Mouse (Mus musculus) gastrocnemius, postnatal 10 days (tissue): ENCODE data around the gene Olfr1316. TPM values are rescaled to one million over a fixed set of nuclear protein-coding genes. Genes with fewer than 3 reads are reported as not detected.

Experiments used
- DNase-seq: peaks from one replicate; pipeline ENCODE4 v3.0.0; 2021; ENCODE audit warnings: mixed read lengths
- long read RNA-seq, 2 experiments: library from polyadenylated mRNA; stranded (forward); transcript quantifications; one replicate each; pipeline ENCODE4 v2.0.0; 2021
- total RNA-seq, 2 experiments: library from RNA; stranded (reverse); gene quantifications; 2 replicates each; pipeline ENCODE4 v1.2.3; 2021

The Olfr1316 gene
- total RNA-seq, result not detected
- long read RNA-seq, experiment 1, result 0 reads
- long read RNA-seq, experiment 2, result 0 reads

- DNase-seq, result no peak
Observed at GRCm38 (mm10) chr2:112134877-112135276, at the start of gene Olfr1316. TSS of gene Olfr1316 (minus strand) at chr2:112134977.

- DNase-seq, result no peak
Observed at GRCm38 (mm10) chr2:112153898-112154297, 19.1 kb upstream of the Olfr1316 start, which contains the start of gene Olfr1318. TSS of gene Olfr1318 (plus strand) at chr2:112154198.

- DNase-seq, result no peak
Observed at GRCm38 (mm10) chr2:112140029-112140428, 5.3 kb upstream of the Olfr1316 start, which contains the start of gene Olfr1317. TSS of gene Olfr1317 (plus strand) at chr2:112140329.

GRCm38 (mm10) chr2:112115340-112115739 lies 19.4 kb downstream of the Olfr1316 start, which contains the start of gene Olfr1315-ps1:
TSS of gene Olfr1315-ps1 (minus strand) at chr2:112115440.
- no peak for DNase-seq

GRCm38 (mm10) chr2:112096681-112097080 lies 38.1 kb downstream of the Olfr1316 start, which contains the start of gene Olfr1314:
TSS of gene Olfr1314 (minus strand) at chr2:112096781.
- DNase-seq, result no peak

GRCm38 (mm10) chr2:112077743-112078142 lies 57.0 kb downstream of the Olfr1316 start, which contains the start of gene Olfr1313:
TSS of gene Olfr1313 (minus strand) at chr2:112077843.
- no peak for DNase-seq

Other genes with a start within 250 kb of the Olfr1316 start
- gene Olfr1306, start 218.7 kb downstream of the Olfr1316 start, total RNA-seq, result not detected
- gene Olfr1307, start 185.5 kb downstream of the Olfr1316 start, total RNA-seq, result not detected
- not detected for gene Olfr1308, start 170.0 kb downstream of the Olfr1316 start, total RNA-seq
- not detected for gene Olfr1309, start 144.7 kb downstream of the Olfr1316 start, total RNA-seq
- gene Olfr1310, start 122.3 kb downstream of the Olfr1316 start, total RNA-seq, result not detected
- not detected for gene Olfr1311, start 110.6 kb downstream of the Olfr1316 start, total RNA-seq
- gene Olfr1312, start 84.7 kb downstream of the Olfr1316 start, total RNA-seq, result not detected
- gene Olfr1313, start 57.1 kb downstream of the Olfr1316 start, total RNA-seq, result not detected
- gene Olfr1314, start 38.2 kb downstream of the Olfr1316 start, total RNA-seq, result not detected
- gene Olfr1315-ps1, start 19.5 kb downstream of the Olfr1316 start, total RNA-seq, result not detected
- gene Olfr1317, start 5.4 kb upstream of the Olfr1316 start, total RNA-seq, result not detected
- gene Olfr1318, start 19.2 kb upstream of the Olfr1316 start, total RNA-seq, result not detected
- gene Lpcat4, start 104.5 kb upstream of the Olfr1316 start, total RNA-seq, result 1 to 10 TPM; 3.0 to 5.3 TPM
- not detected for gene Nutm1, start 124.3 kb upstream of the Olfr1316 start, total RNA-seq
- 10 to 100 TPM; 56.0 to 60.4 TPM for gene Nop10, start 126.9 kb upstream of the Olfr1316 start, total RNA-seq
- 10 to 100 TPM; 27.0 to 33.3 TPM for gene Slc12a6, start 130.8 kb upstream of the Olfr1316 start, total RNA-seq
- gene Gm21985, start 131.3 kb upstream of the Olfr1316 start, total RNA-seq, result under 1 TPM in 1 of 2 experiments, not detected in 1; 0.18 TPM
- 10 to 100 TPM; 71.0 to 73.7 TPM for gene Emc4, start 233.1 kb upstream of the Olfr1316 start, total RNA-seq
- gene Katnbl1, start 244.2 kb upstream of the Olfr1316 start, total RNA-seq, result 1 to 10 TPM; 7.1 to 9.4 TPM